Mouse (Mus musculus): Measurements from ENCODE around the gene Tmem132d.
"Not testable (repeated sequence)": the region's sequence is repeated elsewhere in the genome, so short reads cannot be mapped to it uniquely, and the experiment has no call there.

Gene Tmem132d

DNA sequence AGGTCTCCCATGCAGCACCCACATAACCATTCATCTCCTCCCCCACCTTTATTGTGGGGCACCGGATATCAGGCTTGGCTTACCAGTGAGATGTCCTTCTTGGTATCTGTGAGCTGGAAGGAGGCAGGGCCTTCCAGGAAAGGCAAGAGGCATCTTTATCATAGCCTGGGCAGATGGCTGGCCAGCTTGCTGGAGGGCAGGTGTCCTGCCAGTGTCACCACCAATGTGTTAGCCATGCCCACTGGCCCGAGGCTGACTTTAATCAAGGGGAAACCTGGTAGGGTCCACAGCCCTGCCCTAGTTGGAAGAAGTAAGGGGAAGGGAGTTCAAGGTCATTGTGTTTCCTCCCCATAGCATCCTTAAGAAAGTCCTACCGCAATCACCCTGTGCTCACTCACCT lies 676.9 kb downstream of the Tmem132d start:
- DNase-seq = no peak

DNA sequence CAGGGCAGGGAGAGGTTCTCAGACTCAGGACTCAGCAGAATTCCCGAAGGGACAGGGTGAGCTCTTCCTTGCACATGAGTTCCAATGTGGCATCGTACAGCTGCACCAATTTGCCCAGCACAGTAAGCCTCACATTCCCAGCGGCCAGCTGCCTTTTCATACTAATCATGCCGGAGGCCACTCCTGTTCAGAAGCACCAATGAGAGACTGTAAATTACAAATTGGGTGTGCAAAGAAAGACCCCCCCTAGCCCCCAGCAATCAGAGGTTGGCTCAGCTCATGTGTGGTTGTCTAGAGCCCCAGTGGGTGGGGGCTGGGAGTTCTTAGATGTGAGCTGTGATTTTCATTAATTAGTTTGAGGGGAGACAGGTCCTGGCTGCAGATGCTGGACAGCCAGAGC lies 677.3 kb downstream of the Tmem132d start:
- DNase-seq = no peak

- no peak for DNase-seq
These were observed 681.5 kb downstream of the Tmem132d start for GRCm38 (mm10) chr5:127751262-127751975.

DNA sequence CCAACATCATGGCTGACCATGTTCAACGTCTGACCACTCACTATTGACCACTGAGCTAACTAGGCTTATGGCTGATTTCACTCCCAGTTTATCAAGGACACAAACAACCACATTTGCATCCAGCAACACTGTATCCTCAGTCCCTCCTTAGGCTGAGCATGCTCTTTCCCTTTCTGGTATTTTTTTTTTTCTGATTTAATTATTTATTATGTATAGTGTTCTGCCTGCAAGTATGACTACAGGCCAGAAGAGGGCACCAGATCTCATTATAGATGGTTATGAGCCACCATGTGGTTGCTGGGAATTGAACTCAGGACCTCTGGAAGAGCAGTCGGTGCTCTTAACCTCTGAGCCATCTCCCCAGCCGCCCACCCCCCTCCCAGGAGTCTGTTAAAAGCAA lies 683.3 kb downstream of the Tmem132d start:
- DNase-seq = not testable (repeated sequence)

- no peak for DNase-seq
These were observed 691.5 kb downstream of the Tmem132d start for GRCm38 (mm10) chr5:127741331-127741730.
